Mouse (Mus musculus): ENCODE data around the gene Fbxo9.

DNA sequence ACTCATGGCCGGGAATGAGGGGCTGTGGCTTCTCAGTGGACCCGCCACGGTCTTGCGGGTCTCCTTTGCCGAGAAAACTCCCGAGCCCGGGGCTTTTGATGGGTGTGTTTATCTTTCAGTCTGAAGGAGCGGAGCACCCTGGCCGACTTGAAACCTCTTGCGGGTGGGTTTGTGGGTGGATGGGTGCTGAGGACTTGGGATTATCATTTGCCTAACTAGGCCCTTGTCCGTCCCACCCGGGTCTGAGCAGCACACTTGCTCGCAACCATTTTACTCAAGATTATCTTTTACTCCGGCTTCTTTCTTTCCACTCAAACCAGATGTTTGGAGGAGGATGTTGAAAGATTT is 4.6 kb upstream of the Fbxo9 start:
- TF ChIP-seq CTCF (IDR thresholded peaks at IDR 0.05; ENCODE audit: low read depth) (no peak), EP300 (IDR thresholded peaks at IDR 0.05; ENCODE audit: low read depth) (peak; percentile 51; the same call in 1 of the 2 replicates)

All from heart, postnatal 0 days (tissue).